Mouse (Mus musculus): ENCODE measurements around the gene Btbd3. TPM values are rescaled to one million over a fixed set of nuclear protein-coding genes. Genes with fewer than 3 reads are reported as not detected.

The Btbd3 gene
- polyA plus RNA-seq, 1 experiment from 2014 or later: 26.0 TPM

DNA sequence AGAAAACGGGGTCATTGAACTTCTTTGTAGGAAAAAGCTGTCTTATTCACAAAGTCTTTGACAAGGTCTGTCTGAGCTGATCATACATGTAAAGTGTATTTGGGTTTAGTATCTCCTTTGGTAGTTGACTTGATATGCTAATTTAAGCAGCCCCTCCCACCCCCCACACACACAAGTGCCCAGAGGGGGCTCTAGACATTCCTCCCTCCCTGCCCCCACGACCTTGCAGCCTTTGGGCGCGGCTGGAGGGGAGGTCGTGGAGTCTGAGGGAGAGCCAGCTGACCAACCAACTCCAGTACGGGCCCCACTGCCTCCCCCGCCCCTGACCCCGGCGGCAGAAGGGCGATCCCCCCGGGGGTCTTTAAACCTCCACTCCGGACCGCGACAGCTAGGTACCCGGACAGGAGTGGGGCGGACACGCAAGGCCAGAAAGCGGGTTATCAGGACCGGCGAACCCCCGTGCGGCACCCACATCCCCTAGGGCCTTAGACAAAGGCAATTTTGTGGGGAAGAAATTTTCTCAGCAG is 211.7 kb downstream of the Btbd3 start:
- no peak for ATAC-seq (ENCODE audit: insufficient read depth, low FRiP score)
- 0 out of 2 replicates have a peak, but pooled peaks cover 3% of the 10 kb centered on the region for H3K9me3 ChIP-seq (replicated peaks; ENCODE audit: control insufficient read depth, low read length)
- WGBS: 75% methylated on average over 22 of the region's 22 CpGs
- H3K9ac ChIP-seq (ENCODE audit: low read length): no peak overlapping the region
- H3K4me1 ChIP-seq (ENCODE audit: control insufficient read depth, insufficient read depth, low read length): no peaks in the 10 kb centered on the region
- H3K27ac ChIP-seq (ENCODE audit: low read length): no peak overlapping the region
- no peaks in the 10 kb centered on the region for H3K36me3 ChIP-seq (ENCODE audit: control insufficient read depth, insufficient read depth, low read length)
- no peak overlapping the region for H3K4me2 ChIP-seq (ENCODE audit: low read depth, low read length)
- H3K4me3 ChIP-seq (replicated peaks; ENCODE audit: low read length): no peak overlapping the region
- no peaks in the 10 kb centered on the region for H3K27me3 ChIP-seq (ENCODE audit: control insufficient read depth, insufficient read depth, low read length)

DNA sequence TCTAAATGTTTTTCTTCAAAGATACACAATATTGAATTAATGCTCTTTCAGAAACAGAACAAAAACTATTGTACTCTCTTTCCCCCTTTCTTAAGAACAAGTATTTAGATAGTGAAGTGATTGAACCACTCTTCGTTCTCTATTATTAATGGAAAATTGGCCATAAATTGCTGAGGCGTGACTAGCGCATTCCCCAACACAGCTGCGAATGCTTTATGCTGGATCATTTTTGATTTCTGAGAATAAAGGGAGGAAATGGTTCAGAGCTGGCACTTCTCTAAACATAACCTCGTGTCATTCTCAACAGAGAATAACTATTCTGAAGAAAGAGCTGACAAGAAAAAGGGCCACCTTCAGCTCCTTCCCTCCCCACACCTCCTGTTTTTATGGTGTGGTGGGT is 217.0 kb downstream of the Btbd3 start:
- H3K4me1 ChIP-seq (ENCODE audit: control insufficient read depth, insufficient read depth, low read length): no peaks in the 10 kb centered on the region
- H3K4me2 ChIP-seq (ENCODE audit: low read depth, low read length): no peak overlapping the region
- H3K9me3 ChIP-seq (replicated peaks; ENCODE audit: control insufficient read depth, low read length): 0 out of 2 replicates have a peak, but pooled peaks cover 3% of the 10 kb centered on the region
- no peak for ATAC-seq (ENCODE audit: insufficient read depth, low FRiP score)
- no peaks in the 10 kb centered on the region for H3K36me3 ChIP-seq (ENCODE audit: control insufficient read depth, insufficient read depth, low read length)
- no peaks in the 10 kb centered on the region for H3K27me3 ChIP-seq (ENCODE audit: control insufficient read depth, insufficient read depth, low read length)
- H3K27ac ChIP-seq (ENCODE audit: low read length): no peak overlapping the region
- 79% methylated on average over 5 of the region's 5 CpGs for WGBS
- no peak overlapping the region for H3K9ac ChIP-seq (ENCODE audit: low read length)
- H3K4me3 ChIP-seq (replicated peaks; ENCODE audit: low read length): no peak overlapping the region

DNA sequence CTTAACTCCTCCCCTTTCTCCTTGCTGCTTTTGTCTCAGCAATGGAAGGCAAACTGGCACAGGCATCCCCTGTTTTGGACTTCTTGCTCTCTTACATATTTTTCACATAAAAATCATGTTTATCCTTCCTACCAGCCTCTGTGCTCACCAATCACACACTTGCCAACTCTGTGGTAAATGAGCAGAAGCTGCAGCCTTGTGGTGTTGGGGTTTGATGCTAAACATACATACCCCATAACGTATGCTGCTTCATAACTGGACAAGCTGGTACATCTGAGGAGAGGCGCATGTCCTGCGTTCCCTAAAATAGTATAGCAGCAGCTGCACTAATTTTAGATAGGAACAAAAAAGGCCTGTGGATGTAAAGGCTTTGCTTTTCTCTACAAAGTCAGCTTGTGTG is 220.1 kb downstream of the Btbd3 start:
- WGBS: 70% methylated on average over 3 of the region's 3 CpGs
- Histone ChIP-seq H3K4me2 (ENCODE audit: low read depth, low read length) (no peak overlapping the region), H3K27me3 (ENCODE audit: control insufficient read depth, insufficient read depth, low read length) (no peaks in the 10 kb centered on the region)

GRCm38 (mm10) chr2:138477278-138477677 is 220.9 kb downstream of the Btbd3 start:
- H3K27me3 ChIP-seq (ENCODE audit: control insufficient read depth, insufficient read depth, low read length): no peaks in the 10 kb centered on the region
- H3K4me2 ChIP-seq (ENCODE audit: low read depth, low read length): no peak overlapping the region
- no peaks in the 10 kb centered on the region for H3K36me3 ChIP-seq (ENCODE audit: control insufficient read depth, insufficient read depth, low read length)
- ATAC-seq (ENCODE audit: insufficient read depth, low FRiP score): no peak
- no peak overlapping the region for H3K9ac ChIP-seq (ENCODE audit: low read length)
- H3K4me1 ChIP-seq (ENCODE audit: control insufficient read depth, insufficient read depth, low read length): no peaks in the 10 kb centered on the region
- no peak overlapping the region for H3K27ac ChIP-seq (ENCODE audit: low read length)
- 94% methylated on average over 5 of the region's 5 CpGs for WGBS
- H3K4me3 ChIP-seq (replicated peaks; ENCODE audit: low read length): no peak overlapping the region
- H3K9me3 ChIP-seq (replicated peaks; ENCODE audit: control insufficient read depth, low read length): 0 out of 2 replicates have a peak, but pooled peaks cover 2% of the 10 kb centered on the region

More for the DNA sequence above, 220.1 kb downstream of the Btbd3 start:
- ATAC-seq (ENCODE audit: insufficient read depth, low FRiP score): no peak
- Histone ChIP-seq H3K9me3 (replicated peaks; ENCODE audit: control insufficient read depth, low read length) (0 out of 2 replicates have a peak, but pooled peaks cover 3% of the 10 kb centered on the region), H3K4me1 (ENCODE audit: control insufficient read depth, insufficient read depth, low read length) (no peaks in the 10 kb centered on the region), H3K4me3 (replicated peaks; ENCODE audit: low read length) (no peak overlapping the region), H3K9ac (ENCODE audit: low read length) (no peak overlapping the region), H3K36me3 (ENCODE audit: control insufficient read depth, insufficient read depth, low read length) (no peaks in the 10 kb centered on the region), H3K27ac (ENCODE audit: low read length) (no peak overlapping the region)

- no peaks in the 10 kb centered on the region for H3K36me3 ChIP-seq (ENCODE audit: control insufficient read depth, insufficient read depth, low read length)
- ATAC-seq (ENCODE audit: insufficient read depth, low FRiP score): no peak
- no peak overlapping the region for H3K4me2 ChIP-seq (ENCODE audit: low read depth, low read length)
- no peak overlapping the region for H3K9ac ChIP-seq (ENCODE audit: low read length)
- H3K27me3 ChIP-seq (ENCODE audit: control insufficient read depth, insufficient read depth, low read length): no peaks in the 10 kb centered on the region
- no peak overlapping the region for H3K27ac ChIP-seq (ENCODE audit: low read length)
- WGBS: 67% methylated on average over 3 of the region's 3 CpGs
- no peaks in the 10 kb centered on the region for H3K4me1 ChIP-seq (ENCODE audit: control insufficient read depth, insufficient read depth, low read length)
- H3K4me3 ChIP-seq (replicated peaks; ENCODE audit: low read length): no peak overlapping the region
- H3K9me3 ChIP-seq (replicated peaks; ENCODE audit: control insufficient read depth, low read length): no peaks in the 10 kb centered on the region
These were observed 226.2 kb downstream of the Btbd3 start for GRCm38 (mm10) chr2:138482541-138482940.

- Histone ChIP-seq H3K9ac (ENCODE audit: low read length) (no peak overlapping the region), H3K27me3 (ENCODE audit: control insufficient read depth, insufficient read depth, low read length) (no peaks in the 10 kb centered on the region), H3K4me2 (ENCODE audit: low read depth, low read length) (no peak overlapping the region), H3K4me3 (replicated peaks; ENCODE audit: low read length) (no peak overlapping the region), H3K36me3 (ENCODE audit: control insufficient read depth, insufficient read depth, low read length) (no peaks in the 10 kb centered on the region), H3K4me1 (ENCODE audit: control insufficient read depth, insufficient read depth, low read length) (no peaks in the 10 kb centered on the region), H3K9me3 (replicated peaks; ENCODE audit: control insufficient read depth, low read length) (no peaks in the 10 kb centered on the region), H3K27ac (ENCODE audit: low read length) (no peak overlapping the region)
- no peak for ATAC-seq (ENCODE audit: insufficient read depth, low FRiP score)
- 78% methylated on average over 4 of the region's 4 CpGs for WGBS
These were observed 228.5 kb downstream of the Btbd3 start for GRCm38 (mm10) chr2:138484871-138485270.

GRCm38 (mm10) chr2:138490688-138491405 is 234.5 kb downstream of the Btbd3 start:
- no peak overlapping the region for H3K4me3 ChIP-seq (replicated peaks; ENCODE audit: low read length)
- no peaks in the 10 kb centered on the region for H3K36me3 ChIP-seq (ENCODE audit: control insufficient read depth, insufficient read depth, low read length)
- H3K4me2 ChIP-seq (ENCODE audit: low read depth, low read length): no peak overlapping the region
- no peak for ATAC-seq (ENCODE audit: insufficient read depth, low FRiP score)
- no peak overlapping the region for H3K9ac ChIP-seq (ENCODE audit: low read length)
- no peaks in the 10 kb centered on the region for H3K4me1 ChIP-seq (ENCODE audit: control insufficient read depth, insufficient read depth, low read length)
- H3K27ac ChIP-seq (ENCODE audit: low read length): no peak overlapping the region
- WGBS: 61% methylated on average over 2 of the region's 2 CpGs
- H3K9me3 ChIP-seq (replicated peaks; ENCODE audit: control insufficient read depth, low read length): no peaks in the 10 kb centered on the region
- H3K27me3 ChIP-seq (ENCODE audit: control insufficient read depth, insufficient read depth, low read length): no peaks in the 10 kb centered on the region

DNA sequence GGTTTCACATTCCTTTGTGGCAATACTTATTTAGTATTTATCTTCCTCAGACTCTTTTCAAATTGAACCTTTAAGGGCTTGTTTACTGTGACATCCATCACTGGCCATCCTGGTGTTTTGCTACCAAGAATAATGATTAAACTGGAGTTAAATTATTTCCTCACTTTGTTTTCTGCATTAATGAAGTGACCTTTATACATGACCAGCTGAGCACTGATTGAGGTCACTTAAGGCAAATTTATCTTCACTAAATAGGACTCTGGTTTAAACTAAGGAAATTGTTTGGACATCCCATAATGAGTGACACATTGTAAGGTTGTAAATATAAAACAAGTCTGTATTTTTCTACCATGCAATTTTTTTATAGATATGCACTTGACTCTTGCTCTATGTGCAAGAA is 235.8 kb downstream of the Btbd3 start:
- Histone ChIP-seq H3K4me2 (ENCODE audit: low read depth, low read length) (no peak overlapping the region), H3K27me3 (ENCODE audit: control insufficient read depth, insufficient read depth, low read length) (no peaks in the 10 kb centered on the region), H3K27ac (ENCODE audit: low read length) (no peak overlapping the region), H3K9ac (ENCODE audit: low read length) (no peak overlapping the region), H3K9me3 (replicated peaks; ENCODE audit: control insufficient read depth, low read length) (no peaks in the 10 kb centered on the region), H3K36me3 (ENCODE audit: control insufficient read depth, insufficient read depth, low read length) (no peaks in the 10 kb centered on the region), H3K4me3 (replicated peaks; ENCODE audit: low read length) (no peak overlapping the region), H3K4me1 (ENCODE audit: control insufficient read depth, insufficient read depth, low read length) (no peaks in the 10 kb centered on the region)
- ATAC-seq (ENCODE audit: insufficient read depth, low FRiP score): no peak

DNA sequence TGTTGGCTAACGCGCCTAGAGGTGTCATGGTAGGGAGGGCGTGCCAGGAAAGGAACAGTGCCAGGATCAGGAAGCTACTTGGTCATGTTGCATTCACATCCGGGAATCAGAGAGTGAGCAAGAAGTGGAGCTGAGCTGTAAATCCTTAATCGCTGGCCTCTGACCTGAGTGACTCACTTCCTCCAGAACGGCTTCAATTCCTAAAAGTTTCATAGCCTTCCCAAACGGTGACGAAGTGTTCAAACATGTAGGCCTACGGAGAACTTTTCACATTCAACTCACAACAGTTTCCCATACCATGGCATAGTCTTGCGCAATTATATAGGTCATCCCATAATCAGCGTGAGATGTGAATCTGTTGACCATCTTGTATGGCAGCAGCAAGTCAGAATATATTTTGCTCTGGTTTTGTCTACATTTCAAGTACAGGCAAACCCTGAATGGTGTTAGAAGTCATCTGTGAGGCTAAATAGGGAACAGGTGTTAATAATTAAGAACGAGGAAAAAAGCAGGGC is 247.6 kb downstream of the Btbd3 start:
- Histone ChIP-seq H3K36me3 (ENCODE audit: control insufficient read depth, insufficient read depth, low read length) (no peaks in the 10 kb centered on the region), H3K9me3 (replicated peaks; ENCODE audit: control insufficient read depth, low read length) (no peaks in the 10 kb centered on the region), H3K27me3 (ENCODE audit: control insufficient read depth, insufficient read depth, low read length) (no peaks in the 10 kb centered on the region), H3K9ac (ENCODE audit: low read length) (no peak overlapping the region), H3K4me1 (ENCODE audit: control insufficient read depth, insufficient read depth, low read length) (no peaks in the 10 kb centered on the region), H3K4me3 (replicated peaks; ENCODE audit: low read length) (no peak overlapping the region), H3K27ac (ENCODE audit: low read length) (no peak overlapping the region), H3K4me2 (ENCODE audit: low read depth, low read length) (no peak overlapping the region)
- no peak for ATAC-seq (ENCODE audit: insufficient read depth, low FRiP score)
- 84% methylated on average over 12 of the region's 12 CpGs for WGBS

Measured in stomach, embryonic 16.5 days (tissue).